ENCODE assay signal across 17 mouse cellular contexts in the genomic region with DNA sequence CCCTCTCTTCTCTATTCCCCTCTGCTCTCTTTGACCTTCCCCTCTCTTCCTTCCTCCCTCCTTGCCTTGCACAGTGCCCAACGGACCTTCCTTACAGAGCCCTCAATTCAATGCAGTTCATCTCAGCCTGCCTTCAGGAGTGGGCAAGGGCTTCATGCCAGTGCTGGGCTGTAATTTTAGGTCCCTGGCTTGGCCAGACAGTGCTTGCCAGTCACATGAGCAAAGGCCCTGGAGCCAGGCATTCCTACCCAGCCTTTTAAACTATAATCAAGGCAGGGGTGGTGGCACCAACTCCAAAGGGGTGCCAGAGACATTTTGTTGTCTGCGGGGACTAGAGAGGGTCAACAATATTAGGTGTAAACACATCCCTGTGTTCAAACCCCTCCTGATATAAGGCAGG.
"Had no signal": no experiment of that assay in that cellular context is flagged by ENCODE, and none has a peak within 500 bp of the region (broad histone marks: within the 10 kb centered on the region; RNA-seq: fewer than 3 reads in every experiment).

No protein-coding gene starts in this region.

- H3K27me3 ChIP-seq: stomach, embryonic 15.5 days had no signal

- H3K4me1 ChIP-seq: liver, embryonic 13.5 days had no signal

- H3K9me3 ChIP-seq: liver, embryonic 13.5 days; midbrain, embryonic 12.5 days; midbrain, embryonic 15.5 days; neural tube, embryonic 13.5 days; stomach, embryonic 15.5 days had no signal

- DNase-seq: kidney, postnatal 25 days; layer of hippocampus, adult 9-11 months; liver, embryonic 13.5 days; lung, adult 2 months; lung, postnatal 10 days; retina, postnatal 1 day; right cerebral cortex, postnatal 25 days; spleen, adult 18-20 months; thymus, postnatal 25 days had no signal

- H3K4me3 ChIP-seq: layer of hippocampus, adult 2 months; liver, embryonic 13.5 days; midbrain, embryonic 12.5 days; midbrain, embryonic 15.5 days; myocyte; neural tube, embryonic 13.5 days; stomach, embryonic 15.5 days had no signal

- H3K9ac ChIP-seq: liver, embryonic 13.5 days; midbrain, embryonic 12.5 days; midbrain, embryonic 15.5 days; neural tube, embryonic 13.5 days; stomach, embryonic 15.5 days had no signal

- ATAC-seq: midbrain, embryonic 15.5 days had no signal

- H3K36me3 ChIP-seq: liver, embryonic 13.5 days; midbrain, embryonic 12.5 days; midbrain, embryonic 15.5 days; neural tube, embryonic 13.5 days; stomach, embryonic 15.5 days had no signal

- H3K27ac ChIP-seq: kidney, postnatal 0 days; layer of hippocampus, adult 2 months; liver, embryonic 13.5 days; macrophage; midbrain, embryonic 12.5 days; midbrain, embryonic 15.5 days; neural tube, embryonic 13.5 days; stomach, embryonic 15.5 days had no signal

- H3K4me2 ChIP-seq: liver, embryonic 13.5 days; midbrain, embryonic 12.5 days; midbrain, embryonic 15.5 days; neural tube, embryonic 13.5 days; stomach, embryonic 15.5 days had no signal
